Mouse (Mus musculus) urinary bladder, postnatal 36 days (tissue): ENCODE data around the gene Prss38.

Source experiments
- DNase-seq, 2 experiments: peaks; one replicate each; pipeline ENCODE4 v3.0.0; 2022; ENCODE audit warnings: low spot score in 2 of 2, mixed read lengths in 1 of 2

Prss38 gene

DNA sequence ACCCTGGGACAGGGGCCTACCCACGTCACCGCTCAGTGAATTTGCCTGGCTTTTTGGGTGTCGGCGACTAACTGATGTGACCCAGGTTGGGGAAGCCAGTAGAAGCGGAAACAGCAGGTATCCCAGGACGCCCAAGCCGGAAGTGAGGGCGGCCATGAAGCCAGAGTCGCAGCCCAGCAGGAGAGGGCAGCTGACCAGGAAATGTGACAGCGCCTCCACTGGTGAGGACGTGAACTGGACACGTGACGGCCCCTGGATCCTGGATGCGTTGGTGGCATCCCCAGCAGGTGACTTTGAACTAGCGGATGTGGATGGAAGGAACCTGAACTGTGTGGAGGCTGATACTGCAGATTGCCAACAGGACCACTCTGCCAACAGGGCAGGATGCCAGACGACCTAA lies at the start of gene Prss38:
Gene Prss38, minus strand, starts transcription at position 183 of the 400 bp plus-strand sequence.
- no peak for DNase-seq

DNA sequence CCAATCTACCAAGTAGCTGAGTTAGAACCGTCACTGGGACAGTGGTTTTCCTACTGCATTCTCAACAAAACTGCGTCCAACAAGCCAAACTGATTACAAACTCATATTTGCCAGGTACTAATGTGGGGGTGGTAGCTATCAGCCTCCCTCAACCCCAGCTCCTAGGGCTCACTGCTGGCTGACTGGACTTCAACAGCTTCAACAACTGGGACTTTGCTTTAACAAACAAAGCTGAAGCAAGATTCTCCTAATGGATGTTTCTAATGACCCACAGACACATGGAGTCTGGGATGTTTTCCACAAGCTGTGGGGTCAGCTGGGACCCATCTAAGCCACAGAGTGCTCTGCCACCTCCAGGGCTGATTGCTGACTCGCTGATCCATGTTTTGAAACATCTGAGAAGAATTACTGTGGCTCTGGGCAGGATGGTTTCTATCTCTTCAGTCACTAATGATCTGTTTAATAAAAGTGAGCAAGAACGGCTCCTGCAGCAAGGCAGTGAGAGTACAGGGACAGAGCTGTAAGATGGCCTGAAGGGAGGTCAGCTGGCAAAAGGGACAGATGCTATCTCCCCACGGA lies 47.6 kb upstream of the Prss38 start:
- no peak for DNase-seq

DNA sequence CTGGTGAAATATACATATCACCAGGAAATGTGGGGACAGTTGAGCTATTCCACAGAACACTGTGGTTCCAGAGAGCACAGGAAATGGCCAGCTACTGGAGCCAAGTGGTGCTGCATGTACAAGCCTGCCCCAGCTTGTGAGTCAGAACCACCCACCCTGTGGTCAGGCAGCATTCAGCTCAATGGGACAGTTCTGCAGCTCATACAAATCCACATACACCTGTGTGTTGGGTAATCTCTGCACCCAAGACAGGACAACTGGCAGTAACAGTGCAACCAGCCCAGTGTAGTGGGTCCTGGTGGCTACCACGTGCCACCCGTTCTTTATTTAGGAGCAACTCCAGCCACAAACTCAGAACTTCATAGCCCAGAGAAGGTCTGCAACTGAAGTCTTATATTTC lies 46.5 kb upstream of the Prss38 start:
- peak; percentile 56 to 70 for DNase-seq

DNA sequence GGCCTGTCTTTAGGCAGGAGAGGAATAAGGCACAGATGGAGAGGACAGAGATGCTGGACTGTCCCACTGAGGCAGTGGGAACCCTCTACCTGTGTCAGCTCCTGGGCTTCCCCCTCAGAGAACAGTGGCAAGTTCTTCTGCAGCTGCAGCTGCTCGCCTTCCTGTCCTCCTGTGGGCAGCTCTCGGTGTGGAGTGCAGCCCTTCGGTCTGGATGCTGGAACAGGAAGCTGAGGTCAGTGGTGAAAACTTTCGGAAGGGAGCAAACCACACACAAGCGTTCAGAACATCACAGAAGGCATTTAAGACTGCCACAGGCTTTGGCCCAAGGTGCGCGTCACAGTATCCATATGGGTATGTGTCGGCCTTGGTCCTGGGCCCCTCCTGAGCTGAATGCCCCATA lies 46.0 kb upstream of the Prss38 start:
- DNase-seq = no peak

DNA sequence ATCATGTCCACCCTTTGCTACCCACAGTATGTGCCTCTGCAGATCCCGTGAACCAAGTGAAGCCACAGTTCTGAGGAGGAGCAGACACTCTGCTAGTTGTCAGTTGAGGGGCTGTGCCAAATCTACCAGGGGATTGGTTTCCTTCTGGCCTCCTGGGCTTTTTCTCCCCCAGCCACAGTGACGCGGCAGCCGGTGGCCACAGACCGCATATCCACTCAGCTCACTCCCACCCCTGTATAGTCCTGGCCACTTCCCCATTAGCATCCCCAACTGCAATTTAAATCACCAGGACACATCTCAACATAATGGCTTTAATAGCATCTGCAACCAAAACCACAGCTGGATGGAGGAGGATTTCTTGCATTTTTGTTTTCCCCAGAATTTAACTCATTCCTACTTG lies 43.3 kb upstream of the Prss38 start:
- no peak for DNase-seq

DNA sequence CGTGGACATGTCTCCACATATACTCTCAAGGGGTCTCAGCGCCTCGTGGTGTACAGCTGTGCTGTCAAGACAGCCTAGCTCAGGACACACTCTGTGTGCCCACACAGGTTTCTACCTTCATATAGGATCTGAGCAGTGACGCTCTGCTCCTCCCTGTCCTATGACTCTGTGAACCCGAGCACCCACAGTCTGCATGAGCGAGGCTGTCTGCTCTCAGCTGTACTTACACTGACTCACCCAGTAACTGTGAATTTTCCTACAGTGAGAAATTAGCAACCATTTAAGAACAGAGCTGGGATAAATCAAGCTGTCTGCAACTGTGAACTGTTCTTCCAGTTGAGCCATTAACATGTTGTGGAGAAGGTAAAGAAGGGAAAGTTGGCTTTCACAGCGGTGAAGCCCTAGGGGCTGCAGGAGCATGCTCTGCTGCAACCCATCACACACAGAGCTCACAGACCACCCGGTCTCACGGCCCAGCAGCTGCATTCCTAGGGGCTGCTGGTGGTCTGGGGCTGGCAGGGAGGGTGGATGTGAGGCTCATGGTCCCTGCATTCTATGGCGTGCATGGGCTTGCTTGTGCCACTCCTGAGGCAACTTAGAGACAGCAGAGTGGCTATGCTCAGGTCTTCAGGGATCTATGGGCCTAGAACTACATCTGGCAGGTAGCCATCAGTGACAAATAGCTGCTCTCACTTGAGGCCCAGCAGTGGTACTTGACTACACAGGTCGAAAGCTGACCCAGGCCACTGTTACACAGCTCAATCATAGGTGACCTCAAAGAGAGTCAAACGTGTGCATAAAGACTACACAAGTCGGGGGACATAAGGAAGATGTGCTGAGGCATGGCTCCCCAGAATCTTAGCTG lies 37.8 kb upstream of the Prss38 start:
- no peak for DNase-seq

DNA sequence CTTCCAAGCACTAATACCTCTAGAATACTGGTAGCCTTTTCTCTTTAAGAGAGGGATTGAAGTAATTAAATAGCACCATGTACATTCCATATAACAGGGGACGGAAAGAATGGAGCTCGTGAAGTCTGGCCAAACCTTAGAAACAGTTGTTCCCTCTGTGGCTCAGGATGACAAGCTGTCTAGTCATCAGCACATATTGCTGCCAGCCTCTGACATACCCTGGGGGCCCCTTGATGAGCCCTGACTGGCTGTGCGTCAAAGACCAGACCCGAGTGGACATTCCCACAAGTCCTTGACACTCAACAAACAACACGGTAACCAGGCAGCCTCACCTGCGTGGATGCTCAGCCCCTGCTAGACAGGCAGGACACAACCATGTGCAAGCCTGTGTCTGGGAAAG lies 36.6 kb upstream of the Prss38 start:
- DNase-seq = no peak

DNA sequence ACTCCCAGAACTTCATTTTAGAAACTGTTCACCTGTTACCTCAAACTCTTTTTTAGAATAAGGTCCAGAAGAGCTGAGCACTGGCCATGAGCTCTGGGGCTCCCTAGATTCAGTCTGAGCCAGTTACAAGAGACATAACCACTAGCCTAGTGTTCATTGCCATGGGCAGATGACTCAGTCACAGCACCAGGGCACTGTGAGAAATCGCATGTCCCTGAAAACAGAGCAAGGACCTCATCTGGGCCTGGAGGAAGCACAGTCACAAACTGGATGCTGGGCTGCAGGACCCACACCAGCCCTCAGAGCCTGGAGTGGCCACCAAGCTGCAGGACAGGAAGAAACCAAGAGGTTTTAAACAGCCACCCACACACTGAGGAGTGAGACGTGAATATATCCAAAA lies 35.4 kb upstream of the Prss38 start:
- no peak for DNase-seq

DNA sequence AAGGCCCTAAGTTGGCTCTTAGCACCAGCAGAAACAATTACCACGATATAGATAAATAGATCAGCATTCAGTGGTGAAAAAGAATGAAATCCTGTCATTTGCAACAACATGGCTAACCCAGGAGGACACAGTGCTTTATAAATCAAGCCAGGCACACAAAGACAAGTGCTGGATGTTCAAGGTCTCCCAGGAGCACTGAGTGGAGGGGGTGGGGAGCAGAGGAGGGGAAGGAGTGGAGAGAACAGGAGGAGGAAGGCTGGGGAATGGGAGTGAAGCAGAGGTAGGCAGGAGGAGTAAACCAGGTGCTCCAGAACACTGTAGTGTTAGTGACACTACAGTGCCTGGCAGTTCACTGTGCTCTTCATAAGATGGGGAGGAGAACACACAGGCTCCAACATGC lies 30.3 kb upstream of the Prss38 start:
- DNase-seq = no peak

DNA sequence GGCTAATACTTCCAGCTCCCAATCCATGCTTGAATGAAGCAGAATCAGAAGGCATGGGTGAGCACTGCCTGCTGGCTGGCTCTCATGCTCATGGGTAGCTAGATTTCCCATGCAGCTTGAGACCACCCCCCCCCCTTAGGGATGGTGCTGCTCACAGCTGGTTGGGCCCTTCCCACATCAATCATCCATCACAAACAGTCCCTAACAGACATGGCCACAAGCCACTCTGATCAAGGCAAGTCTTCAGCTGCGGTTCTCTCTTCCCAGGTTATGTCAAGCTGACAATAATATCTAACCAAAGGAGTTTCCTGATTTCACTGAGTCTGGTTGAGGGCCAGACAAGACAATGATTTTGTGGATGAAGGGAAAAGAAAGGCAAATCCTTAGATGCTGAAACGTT lies 25.4 kb upstream of the Prss38 start:
- DNase-seq = no peak

DNA sequence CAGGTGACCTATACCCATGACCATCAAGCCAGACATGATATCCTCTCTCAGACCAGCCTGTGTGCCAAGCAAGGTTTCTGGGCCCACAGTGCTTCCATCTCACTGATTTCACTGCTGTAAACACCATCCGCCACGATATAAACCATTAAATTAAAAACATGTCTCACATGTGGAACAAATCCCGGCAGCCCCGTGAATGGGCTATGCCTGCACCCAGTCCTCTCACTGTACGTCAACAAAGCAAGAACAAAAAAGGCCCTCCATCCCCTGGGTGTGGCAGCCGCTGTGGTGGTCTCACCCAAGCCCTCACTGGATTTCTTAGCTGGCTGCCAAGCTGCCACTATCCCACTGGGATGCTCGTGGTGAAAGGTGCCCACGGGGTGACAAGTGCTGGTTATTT lies 24.4 kb upstream of the Prss38 start:
- no peak for DNase-seq

DNA sequence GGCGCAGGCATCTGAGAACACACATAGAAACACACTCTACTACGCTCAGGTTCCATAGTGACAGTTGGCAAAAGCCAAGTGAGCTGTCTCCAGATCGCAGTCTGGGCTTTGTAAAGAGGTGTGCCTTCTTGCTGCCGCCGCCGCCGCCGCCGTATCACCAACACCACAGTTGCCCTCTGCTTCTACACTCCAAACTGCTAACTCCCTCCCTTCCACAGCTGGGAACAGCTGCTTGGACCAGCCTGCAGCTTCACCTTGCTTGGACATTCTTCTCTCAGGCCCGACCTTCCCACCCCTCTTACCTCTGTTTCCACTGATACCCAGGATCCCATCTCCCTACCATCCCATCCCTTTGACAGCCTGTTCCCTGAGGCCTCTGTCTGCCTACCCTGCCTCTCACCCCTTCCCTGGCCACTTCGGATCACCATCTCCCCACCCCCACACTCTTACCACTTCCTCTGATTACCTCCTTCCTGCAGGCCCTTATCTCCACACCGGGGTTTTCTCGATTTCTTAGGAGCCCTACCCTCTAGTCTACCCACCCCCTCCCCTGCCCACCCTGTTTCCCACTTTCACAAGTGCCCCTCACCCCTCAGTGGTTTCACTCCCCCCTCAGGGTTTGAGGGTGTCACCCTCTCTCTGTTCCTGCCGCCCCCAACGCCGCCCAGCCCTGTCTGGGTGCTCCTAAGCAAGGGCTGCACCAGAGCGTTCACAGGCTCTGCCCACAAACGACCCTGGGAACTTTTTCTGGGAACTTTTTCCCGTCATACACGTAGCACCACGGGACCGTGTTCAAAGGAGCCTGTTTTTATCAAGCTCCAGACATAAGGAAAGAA lies 22.3 kb upstream of the Prss38 start:
- DNase-seq = no peak

DNA sequence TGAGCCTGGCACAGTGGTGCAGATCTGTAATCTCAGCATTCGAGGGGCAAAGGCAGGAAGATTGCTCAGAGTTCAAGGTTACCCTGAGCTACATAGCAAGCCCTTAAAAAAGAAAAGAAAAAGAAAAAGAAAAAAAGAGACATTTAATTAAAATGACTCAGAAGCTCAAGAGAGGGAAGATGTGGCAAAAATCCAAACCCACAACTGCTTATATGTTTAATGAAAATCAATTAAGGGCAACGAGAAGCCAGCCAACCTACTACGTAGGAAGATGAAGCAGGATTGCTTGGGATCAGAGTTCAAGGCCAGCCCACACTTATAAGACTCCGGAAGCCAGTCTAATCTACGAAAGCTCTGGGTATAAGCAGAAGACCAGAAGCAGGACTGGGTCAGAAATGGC lies 19.0 kb upstream of the Prss38 start:
- no peak for DNase-seq

DNA sequence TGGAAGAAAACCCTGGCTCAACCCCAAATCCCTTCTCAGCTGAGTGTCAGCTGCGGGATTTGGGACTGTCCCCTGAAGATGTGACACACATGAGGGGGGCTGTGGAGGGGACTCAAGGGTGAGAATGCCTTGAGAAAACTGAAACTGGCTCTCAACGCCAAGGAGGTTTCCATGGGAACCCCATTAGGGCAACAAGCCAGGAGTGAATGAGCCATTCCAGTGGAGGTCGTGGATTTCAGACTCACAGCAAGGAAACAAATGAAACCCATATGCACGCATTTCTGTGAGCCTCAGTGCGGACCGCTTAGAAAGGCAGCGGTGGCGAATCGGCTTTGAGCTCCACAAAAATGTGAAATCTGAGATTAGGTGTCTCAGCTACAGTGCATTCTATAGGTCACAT lies 18.1 kb upstream of the Prss38 start:
- DNase-seq = peak in 1 of 2 experiments; percentile 13

DNA sequence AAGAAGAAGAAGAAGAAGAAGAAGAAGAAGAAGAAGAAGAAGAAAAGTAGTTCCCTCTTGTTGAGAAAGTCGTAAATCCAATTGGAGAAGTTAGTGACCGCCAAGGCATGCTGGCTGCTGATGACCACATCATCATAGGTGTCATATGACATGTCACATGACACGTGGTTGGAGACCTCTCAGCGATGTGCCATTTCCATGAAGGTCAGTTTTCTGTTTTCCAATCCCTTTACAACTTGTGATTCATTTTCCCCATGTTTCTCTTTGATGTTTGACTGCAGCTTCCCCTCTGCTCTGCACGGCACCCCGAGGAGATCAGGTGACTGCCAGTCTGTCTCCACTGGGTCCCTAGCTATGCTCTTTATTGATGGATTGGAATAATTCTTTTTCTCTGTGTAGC lies 16.8 kb upstream of the Prss38 start:
- DNase-seq = no peak

DNA sequence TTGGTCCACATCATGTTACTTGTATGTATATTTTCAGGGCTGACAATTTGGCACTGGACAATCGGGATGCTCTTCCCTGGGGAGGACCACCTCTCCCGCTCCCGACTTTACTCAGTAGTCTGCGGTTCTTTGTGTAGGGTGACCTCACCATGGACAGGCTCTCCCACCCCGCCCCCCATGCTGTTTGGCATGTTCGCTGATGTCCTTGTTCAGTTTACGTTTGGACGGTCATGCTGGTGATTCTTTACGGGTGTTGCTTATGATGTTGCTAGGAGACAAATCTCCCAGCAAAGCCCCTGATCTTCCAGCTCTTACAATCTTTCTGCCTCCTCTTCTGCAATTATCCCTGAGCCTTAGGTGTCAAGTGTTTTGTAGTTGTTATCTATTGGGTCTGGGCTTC lies 15.0 kb upstream of the Prss38 start:
- no peak for DNase-seq

DNA sequence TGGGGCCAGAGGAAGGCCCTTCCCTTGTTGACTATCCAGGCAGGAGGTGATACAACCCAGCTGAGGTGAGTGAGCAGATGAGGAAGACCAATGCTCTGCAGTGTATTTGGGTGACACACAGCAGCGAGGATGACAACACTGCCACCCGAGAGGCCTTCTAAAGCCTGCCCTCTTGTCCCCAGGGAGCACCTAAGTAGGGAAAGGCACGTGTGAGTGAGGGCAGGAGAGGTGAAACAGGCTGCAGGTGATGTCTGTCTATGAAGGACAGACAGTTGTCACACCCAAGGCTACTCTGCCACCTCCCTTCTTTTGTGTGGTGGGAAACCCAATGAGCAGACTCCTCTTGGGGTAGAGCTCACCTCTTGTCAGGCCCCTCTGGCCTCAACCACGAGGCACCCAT lies 14.2 kb upstream of the Prss38 start:
- DNase-seq = no peak

DNA sequence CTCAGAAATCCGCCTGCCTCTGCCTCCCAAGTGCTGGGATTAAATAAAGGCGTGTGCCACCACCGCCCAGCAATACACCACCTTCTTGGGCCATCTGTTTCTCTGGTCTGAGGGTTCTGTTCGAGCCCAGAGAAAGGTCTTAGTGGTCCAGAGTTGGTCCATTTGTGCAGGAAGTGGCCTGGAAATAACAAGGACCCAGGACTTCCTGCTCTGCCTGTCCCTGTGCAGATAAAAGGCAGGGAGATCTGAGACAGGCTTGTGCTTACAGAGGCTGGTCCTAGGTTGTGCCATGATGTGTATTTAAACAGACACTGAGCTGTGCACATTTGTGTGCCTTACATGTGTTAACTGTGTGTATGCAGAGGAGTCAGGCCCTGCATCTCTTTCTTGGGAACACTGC lies 13.3 kb upstream of the Prss38 start:
- DNase-seq = no peak

DNA sequence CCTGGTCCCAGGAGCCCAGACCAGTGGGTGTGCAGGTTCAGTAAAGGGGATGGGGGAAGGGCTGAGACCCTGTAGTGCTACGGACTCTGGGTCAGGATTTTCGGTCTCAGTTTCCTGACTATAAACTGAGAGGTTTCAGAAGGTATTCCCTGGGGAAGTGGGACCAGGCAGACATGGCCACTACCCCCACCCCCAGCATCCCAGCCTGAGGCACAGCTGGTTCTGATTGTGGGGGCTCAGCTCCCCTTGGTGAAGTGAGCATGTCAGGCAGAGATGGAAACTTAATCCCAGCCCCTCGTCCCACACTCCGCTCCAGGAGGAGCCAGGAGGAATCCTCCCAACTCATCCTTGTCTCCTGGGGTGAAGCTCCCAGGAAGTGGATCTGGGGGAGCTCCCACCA lies 12.0 kb upstream of the Prss38 start:
- DNase-seq = no peak

DNA sequence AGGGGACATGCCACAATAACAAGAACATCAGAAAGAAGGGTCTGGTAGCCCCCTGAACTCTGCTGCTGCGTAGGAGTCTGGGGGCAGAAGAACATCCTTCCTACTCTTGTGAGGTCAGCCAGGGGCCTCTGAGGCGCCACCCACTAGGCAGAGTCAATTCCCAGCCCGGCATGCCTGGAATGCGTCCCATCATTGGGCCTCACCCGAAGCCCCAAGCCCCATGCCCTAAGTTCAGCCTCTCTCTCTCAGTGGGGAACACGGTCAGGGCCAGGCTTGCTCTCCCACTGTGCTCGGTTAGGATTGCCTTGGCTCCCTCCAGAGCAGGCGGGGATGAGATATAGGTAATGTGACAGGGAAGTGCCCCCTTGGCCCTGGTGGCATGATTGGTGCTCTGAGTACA lies 9.7 kb upstream of the Prss38 start:
- no peak for DNase-seq

DNA sequence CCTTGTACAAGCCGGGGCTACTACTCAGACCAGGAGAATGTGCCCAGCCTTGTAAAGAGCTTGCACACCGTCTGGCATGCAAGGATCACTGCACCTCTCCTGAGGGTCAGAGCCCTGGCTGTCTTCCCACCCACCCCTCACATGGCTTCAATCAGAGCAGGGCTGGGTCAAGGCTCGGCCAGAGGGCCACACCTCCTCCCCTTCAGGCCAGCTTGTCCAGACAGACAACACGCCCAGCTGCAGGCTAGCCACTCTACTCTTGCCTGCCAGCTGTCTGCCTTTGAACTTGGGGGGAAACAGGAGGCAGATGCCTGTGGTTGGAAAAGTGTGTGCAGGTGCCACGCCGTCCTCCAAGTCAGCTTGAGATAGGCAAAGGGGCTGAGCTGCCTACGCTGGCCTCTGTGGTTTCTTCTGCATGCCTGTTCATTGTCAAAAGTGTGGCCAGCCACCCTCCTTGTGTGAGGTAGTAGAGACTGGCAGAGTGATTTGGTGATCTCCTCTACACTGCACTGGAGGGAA lies 9.0 kb upstream of the Prss38 start:
- DNase-seq = peak; percentile 16 to 21

DNA sequence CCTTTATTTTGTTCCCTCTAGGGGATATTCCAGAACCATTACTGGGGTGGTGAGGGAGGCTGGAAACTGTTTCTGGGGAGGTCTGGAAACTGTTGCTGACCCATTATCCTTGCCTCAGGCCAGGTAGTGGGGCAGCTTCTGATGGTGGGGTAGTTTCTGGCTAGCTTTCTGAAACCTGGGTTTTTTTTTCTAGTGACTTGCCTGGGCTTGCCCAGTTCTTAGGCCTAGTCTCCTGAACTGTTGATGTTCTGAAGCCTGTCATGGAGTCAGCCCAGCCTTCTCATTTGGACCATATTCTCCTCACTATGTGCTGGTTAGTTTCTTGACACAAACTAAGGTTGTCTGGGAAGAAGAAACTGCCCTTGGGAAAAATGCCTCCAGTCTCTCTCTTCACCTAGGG lies 4.1 kb upstream of the Prss38 start:
- DNase-seq = no peak

DNA sequence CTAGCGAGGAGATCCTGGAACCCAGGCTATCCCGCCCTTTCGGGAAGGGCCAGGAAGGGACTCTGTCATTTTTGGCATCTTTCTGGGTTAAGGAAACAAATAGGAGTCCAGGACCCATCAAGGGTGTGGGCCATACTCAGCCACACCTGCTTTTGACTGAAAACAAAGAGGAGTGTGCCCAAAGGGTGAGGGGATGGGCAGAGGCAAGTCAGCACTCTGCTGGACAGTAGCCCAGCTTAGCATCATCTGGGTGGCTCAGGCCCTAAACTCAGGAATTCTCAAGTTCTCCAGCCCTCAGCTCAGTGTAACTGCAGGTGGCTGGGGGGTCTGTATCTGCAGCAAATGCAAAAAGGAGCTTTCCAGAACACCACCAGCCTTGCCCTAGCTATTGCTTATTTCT lies 2.5 kb upstream of the Prss38 start:
- no peak for DNase-seq
